Mouse (Mus musculus): ENCODE measurements at regions not wholly inside any gene's neighbourhood (a gene's known extent, or its start where the extent isn't known, plus 50 kb on each side); places are given as distances from the start of the nearest gene placed in this dataset.

DNA sequence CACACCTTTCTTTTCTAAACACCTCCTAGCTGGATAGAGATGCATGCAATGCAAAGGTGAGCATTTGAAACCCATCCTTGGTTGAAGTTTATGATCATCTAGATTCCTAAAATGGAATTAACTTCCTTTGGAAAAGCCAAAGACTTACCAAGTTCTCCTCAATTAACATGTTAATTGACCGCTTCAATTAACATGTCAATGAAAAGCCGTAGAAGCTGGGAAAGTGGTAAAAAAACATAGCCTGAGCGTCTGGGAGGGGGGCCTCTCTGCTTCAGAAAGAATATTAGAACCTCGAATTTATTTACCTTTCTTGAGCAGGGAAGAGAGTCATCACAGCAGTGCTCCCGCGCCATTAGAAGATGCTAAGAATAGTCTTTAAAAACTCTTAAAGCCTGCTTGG, 338.5 kb downstream of the Sox9 start:
- TF ChIP-seq POLR2A (IDR thresholded peaks at IDR 0.05; ENCODE audit: insufficient read depth, low read depth, low read length): no peak
- no peak for TF ChIP-seq CTCF (IDR thresholded peaks at IDR 0.05)
